Mouse (Mus musculus): Measurements from ENCODE around the gene Arhgap30. TPM values are rescaled to one million over a fixed set of nuclear protein-coding genes. Genes with fewer than 3 reads are reported as not detected.

Arhgap30 gene
- polyA plus RNA-seq, 1 experiment from 2014 or later: 0.78 TPM

GRCm38 (mm10) chr1:171435288-171435814 lies 46.6 kb downstream of the Arhgap30 start:
- Histone ChIP-seq H3K4me3 (no peak overlapping the region), H3K9me3 (no peaks in the 10 kb centered on the region), H3K36me3 (no peaks in the 10 kb centered on the region), H3K4me2 (no peak overlapping the region), H3K27me3 (replicated peaks) (no peaks in the 10 kb centered on the region), H3K4me1 (peaks cover 30% of the 10 kb centered on the region), H3K9ac (no peak overlapping the region), H3K27ac (replicated peaks) (no peak overlapping the region)
- no peak for ATAC-seq (ENCODE audit: extremely low read depth, insufficient number of reproducible peaks, low FRiP score, low TSS enrichment)
- 43% methylated on average over 7 of the region's 7 CpGs for WGBS

GRCm38 (mm10) chr1:171435974-171436373 lies 47.2 kb downstream of the Arhgap30 start:
- Histone ChIP-seq H3K27ac (replicated peaks) (no peak overlapping the region), H3K4me3 (no peak overlapping the region), H3K9me3 (no peaks in the 10 kb centered on the region), H3K9ac (no peak overlapping the region), H3K4me2 (no peak overlapping the region), H3K4me1 (peaks cover 37% of the 10 kb centered on the region), H3K36me3 (no peaks in the 10 kb centered on the region), H3K27me3 (replicated peaks) (no peaks in the 10 kb centered on the region)
- WGBS: 52% methylated on average over 1 of the region's 1 CpGs
- ATAC-seq (ENCODE audit: extremely low read depth, insufficient number of reproducible peaks, low FRiP score, low TSS enrichment): no peak

- 1% methylated on average over 46 of the region's 46 CpGs for WGBS
- H3K4me3 ChIP-seq: peak within 1 kb of the TSS; percentile 78
- H3K4me2 ChIP-seq: peak within 1 kb of the TSS; percentile 74
- H3K27ac ChIP-seq (replicated peaks): peak within 1 kb of the TSS; percentile 84
- no peaks in the 10 kb centered on the region for H3K36me3 ChIP-seq
- H3K9ac ChIP-seq: peak within 1 kb of the TSS; percentile 90
- peaks cover 51% of the 10 kb centered on the region for H3K4me1 ChIP-seq
- no peaks in the 10 kb centered on the region for H3K9me3 ChIP-seq
- ATAC-seq (ENCODE audit: extremely low read depth, insufficient number of reproducible peaks, low FRiP score, low TSS enrichment): peak; percentile 70
- H3K27me3 ChIP-seq (replicated peaks): no peaks in the 10 kb centered on the region
Measured at GRCm38 (mm10) chr1:171437264-171438013, 48.7 kb downstream of the Arhgap30 start, which contains the start of gene F11r. TSS of gene F11r (plus strand) at chr1:171437535.

- no peaks in the 10 kb centered on the region for H3K27me3 ChIP-seq (replicated peaks)
- peak overlapping the region; percentile 74 for H3K4me2 ChIP-seq
- H3K4me3 ChIP-seq: peak overlapping the region; percentile 78
- 2% methylated on average over 18 of the region's 18 CpGs for WGBS
- peak overlapping the region; percentile 84 for H3K27ac ChIP-seq (replicated peaks)
- peaks cover 51% of the 10 kb centered on the region for H3K4me1 ChIP-seq
- H3K9ac ChIP-seq: peak overlapping the region; percentile 90
- no peak for ATAC-seq (ENCODE audit: extremely low read depth, insufficient number of reproducible peaks, low FRiP score, low TSS enrichment)
- no peaks in the 10 kb centered on the region for H3K36me3 ChIP-seq
- no peaks in the 10 kb centered on the region for H3K9me3 ChIP-seq
Measured at GRCm38 (mm10) chr1:171438014-171438670, 49.4 kb downstream of the Arhgap30 start.

- H3K27ac ChIP-seq (replicated peaks): peak overlapping the region; percentile 84
- peak overlapping the region; percentile 78 for H3K4me3 ChIP-seq
- H3K4me2 ChIP-seq: peak overlapping the region; percentile 74
- H3K36me3 ChIP-seq: peaks cover 3% of the 10 kb centered on the region; the same call in 1 of the 2 replicates
- H3K4me1 ChIP-seq: peaks cover 51% of the 10 kb centered on the region
- 15% methylated on average over 8 of the region's 8 CpGs for WGBS
- no peak for ATAC-seq (ENCODE audit: extremely low read depth, insufficient number of reproducible peaks, low FRiP score, low TSS enrichment)
- peaks cover 4% of the 10 kb centered on the region; the same call in 1 of the 2 replicates for H3K9me3 ChIP-seq
- peak overlapping the region; percentile 90 for H3K9ac ChIP-seq
- no peaks in the 10 kb centered on the region for H3K27me3 ChIP-seq (replicated peaks)
Measured at GRCm38 (mm10) chr1:171439072-171439471, 50.3 kb downstream of the Arhgap30 start.

- Histone ChIP-seq H3K4me3 (peak overlapping the region; percentile 78), H3K9ac (peak overlapping the region; percentile 90), H3K27ac (replicated peaks) (peak overlapping the region; percentile 84), H3K27me3 (replicated peaks) (no peaks in the 10 kb centered on the region), H3K9me3 (peaks cover 4% of the 10 kb centered on the region; the same call in 1 of the 2 replicates), H3K4me2 (peak overlapping the region; percentile 74), H3K4me1 (peaks cover 51% of the 10 kb centered on the region), H3K36me3 (peaks cover 3% of the 10 kb centered on the region; the same call in 1 of the 2 replicates)
- no peak for ATAC-seq (ENCODE audit: extremely low read depth, insufficient number of reproducible peaks, low FRiP score, low TSS enrichment)
- WGBS: 39% methylated on average over 9 of the region's 9 CpGs
Measured at GRCm38 (mm10) chr1:171440025-171440725, 51.4 kb downstream of the Arhgap30 start.

- WGBS: 39% methylated on average over 7 of the region's 7 CpGs
- peaks cover 53% of the 10 kb centered on the region for H3K4me1 ChIP-seq
- H3K27me3 ChIP-seq (replicated peaks): no peaks in the 10 kb centered on the region
- H3K9me3 ChIP-seq: peaks cover 4% of the 10 kb centered on the region
- no peak for ATAC-seq (ENCODE audit: extremely low read depth, insufficient number of reproducible peaks, low FRiP score, low TSS enrichment)
- H3K4me3 ChIP-seq: peak overlapping the region; percentile 19; the same call in 1 of the 2 replicates
- peaks cover 7% of the 10 kb centered on the region; the same call in 1 of the 2 replicates for H3K36me3 ChIP-seq
- peak overlapping the region; percentile 34 for H3K9ac ChIP-seq
- peak overlapping the region; percentile 74 for H3K4me2 ChIP-seq
- H3K27ac ChIP-seq (replicated peaks): peak overlapping the region; percentile 84
Measured at GRCm38 (mm10) chr1:171441466-171442412, 53.0 kb downstream of the Arhgap30 start.

GRCm38 (mm10) chr1:171442413-171442760 lies 53.6 kb downstream of the Arhgap30 start:
- H3K9me3 ChIP-seq: peaks cover 4% of the 10 kb centered on the region
- 51% methylated on average over 8 of the region's 8 CpGs for WGBS
- H3K36me3 ChIP-seq: peaks cover 7% of the 10 kb centered on the region; the same call in 1 of the 2 replicates
- no peak for ATAC-seq (ENCODE audit: extremely low read depth, insufficient number of reproducible peaks, low FRiP score, low TSS enrichment)
- H3K4me2 ChIP-seq: peak overlapping the region; percentile 74
- no peaks in the 10 kb centered on the region for H3K27me3 ChIP-seq (replicated peaks)
- peak overlapping the region; percentile 84 for H3K27ac ChIP-seq (replicated peaks)
- peak overlapping the region; percentile 19; the same call in 1 of the 2 replicates for H3K4me3 ChIP-seq
- peaks cover 56% of the 10 kb centered on the region for H3K4me1 ChIP-seq
- H3K9ac ChIP-seq: peak overlapping the region; percentile 34

GRCm38 (mm10) chr1:171445050-171445449 lies 56.3 kb downstream of the Arhgap30 start:
- Histone ChIP-seq H3K4me3 (no peak overlapping the region), H3K27ac (replicated peaks) (no peak overlapping the region), H3K4me1 (peaks cover 50% of the 10 kb centered on the region), H3K9me3 (peaks cover 4% of the 10 kb centered on the region), H3K4me2 (no peak overlapping the region), H3K27me3 (replicated peaks) (no peaks in the 10 kb centered on the region), H3K36me3 (peaks cover 7% of the 10 kb centered on the region; the same call in 1 of the 2 replicates), H3K9ac (no peak overlapping the region)
- WGBS: 79% methylated on average over 5 of the region's 5 CpGs
- no peak for ATAC-seq (ENCODE audit: extremely low read depth, insufficient number of reproducible peaks, low FRiP score, low TSS enrichment)

GRCm38 (mm10) chr1:171446854-171447253 lies 58.1 kb downstream of the Arhgap30 start:
- H3K4me3 ChIP-seq: peak overlapping the region; percentile 14; the same call in 1 of the 2 replicates
- H3K36me3 ChIP-seq: peaks cover 7% of the 10 kb centered on the region; the same call in 1 of the 2 replicates
- peaks cover 4% of the 10 kb centered on the region for H3K9me3 ChIP-seq
- H3K9ac ChIP-seq: no peak overlapping the region
- no peak for ATAC-seq (ENCODE audit: extremely low read depth, insufficient number of reproducible peaks, low FRiP score, low TSS enrichment)
- H3K27me3 ChIP-seq (replicated peaks): no peaks in the 10 kb centered on the region
- WGBS: 27% methylated on average over 7 of the region's 7 CpGs
- H3K4me2 ChIP-seq: peak overlapping the region; percentile 59
- peaks cover 34% of the 10 kb centered on the region for H3K4me1 ChIP-seq
- H3K27ac ChIP-seq (replicated peaks): peak overlapping the region; percentile 68
